Mouse (Mus musculus) liver, embryonic 11.5 days (tissue): ENCODE data around the gene Rabgap1. TPM values are rescaled to one million over a fixed set of nuclear protein-coding genes. Genes with fewer than 3 reads are reported as not detected.
"Not testable (repeated sequence)": the region's sequence is repeated elsewhere in the genome, so short reads cannot be mapped to it uniquely, and the experiment has no call there.

Experiments
- ATAC-seq: fragments of 200-750 bp; cut with Nextera tagmentation; replicated peaks from 2 replicates; pipeline ENCODE4 v1.8.0; 2017; ENCODE audit warnings: moderate number of reproducible peaks, mild to moderate bottlenecking, moderate TSS enrichment, moderate library complexity; ENCODE audit not compliant: low FRiP score
- DNase-seq: peaks from one replicate; pipeline ENCODE4 v3.0.0-alpha.2; 2017; ENCODE audit warnings: low spot score
- H3K27ac ChIP-seq: fragments of 300-500 bp; sonication (generic); 2 replicates; pipeline ENCODE4 v1.5.1; 2014; ENCODE audit warnings: mild to moderate bottlenecking, low read depth, low read length, control low read depth
- H3K27me3 ChIP-seq: fragments of 300-500 bp; sonication (generic); replicated peaks from 2 replicates; pipeline ENCODE4 v1.6.1; 2014; ENCODE audit warnings: low read length, mixed read lengths; ENCODE audit not compliant: control insufficient read depth, insufficient read depth
- H3K36me3 ChIP-seq: fragments of 300-500 bp; sonication (generic); 2 replicates; pipeline ENCODE4 v1.6.1; 2014; ENCODE audit warnings: mild to moderate bottlenecking, low read length, moderate library complexity, mixed read lengths; ENCODE audit not compliant: control insufficient read depth, insufficient read depth
- H3K4me1 ChIP-seq: fragments of 300-500 bp; sonication (generic); replicated peaks from 2 replicates; pipeline ENCODE4 v1.6.1; 2014; ENCODE audit warnings: low read length, mixed read lengths; ENCODE audit not compliant: control insufficient read depth, insufficient read depth
- H3K4me2 ChIP-seq: fragments of 300-500 bp; sonication (generic); 2 replicates; pipeline ENCODE4 v1.6.1; 2014; ENCODE audit warnings: mild to moderate bottlenecking, control low read depth, moderate library complexity
- H3K4me3 ChIP-seq: fragments of 300-500 bp; sonication (generic); 2 replicates; pipeline ENCODE4 v1.5.1; 2014; ENCODE audit warnings: low read depth, low read length, control low read depth
- H3K9ac ChIP-seq: fragments of 300-500 bp; sonication (generic); 2 replicates; pipeline ENCODE4 v1.6.1; 2014; ENCODE audit warnings: low read depth, low read length, control low read depth
- H3K9me3 ChIP-seq: fragments of 300-500 bp; sonication (generic); 2 replicates; pipeline ENCODE4 v1.6.1; 2016; ENCODE audit warnings: low read length, inconsistent platforms, mixed read lengths; ENCODE audit not compliant: control insufficient read depth
- WGBS: fragments of 180-500 bp; shearing (Covaris S2); extraction: QIAGEN DNeasy Blood & Tissue Kit; methylation state at CpG from one replicate; pipeline ENCODE4 v1.1.7; 2014; 5-methylcytosine and 5-hydroxymethylcytosine counted together
- polyA plus RNA-seq: library from polyadenylated mRNA; unstranded; fragments of >200 nt; fragmentation: Nextera tagmentation; extraction: Ambion mirVana; gene quantifications from 2 replicates; pipeline ENCODE4 v1.2.1, GENCODE M21; 2014

Gene Rabgap1
- polyA plus RNA-seq, 1 experiment from 2014 or later, result 20.4 TPM

- peaks cover 14% of the 10 kb centered on the region; the same call in 1 of the 2 replicates for H3K36me3 ChIP-seq
- no peak overlapping the region for H3K9ac ChIP-seq
- DNase-seq (no peak), ATAC-seq (no peak)
- H3K9me3 ChIP-seq, result no peaks in the 10 kb centered on the region
- no peaks in the 10 kb centered on the region for H3K27me3 ChIP-seq
- H3K4me1 ChIP-seq, result no peaks in the 10 kb centered on the region
- no peak overlapping the region for H3K27ac ChIP-seq
- no peak overlapping the region for H3K4me2 ChIP-seq
- no peak overlapping the region for H3K4me3 ChIP-seq
- 92% methylated on average over 2 of the region's 2 CpGs for WGBS
These were observed 45.9 kb downstream of the Rabgap1 start for GRCm38 (mm10) chr2:37488956-37489355.

GRCm38 (mm10) chr2:37497321-37497720, 54.2 kb downstream of the Rabgap1 start:
- Histone ChIP-seq H3K36me3 (no peaks in the 10 kb centered on the region), H3K27me3 (no peaks in the 10 kb centered on the region), H3K27ac (no peak overlapping the region), H3K4me3 (no peak overlapping the region), H3K4me2 (no peak overlapping the region), H3K9ac (no peak overlapping the region), H3K4me1 (no peaks in the 10 kb centered on the region), H3K9me3 (no peaks in the 10 kb centered on the region)
- ATAC-seq (no peak), DNase-seq (no peak)
- 87% methylated on average over 4 of the region's 4 CpGs for WGBS

- 91% methylated on average over 2 of the region's 2 CpGs for WGBS
- H3K27me3 ChIP-seq, H3K4me2 ChIP-seq, H3K4me1 ChIP-seq, ATAC-seq, H3K9ac ChIP-seq, DNase-seq, H3K9me3 ChIP-seq, H3K36me3 ChIP-seq, H3K27ac ChIP-seq, H3K4me3 ChIP-seq: not testable (repeated sequence)
These were observed 62.8 kb downstream of the Rabgap1 start for GRCm38 (mm10) chr2:37505856-37506255.

GRCm38 (mm10) chr2:37511134-37511901, 68.2 kb downstream of the Rabgap1 start:
- Histone ChIP-seq H3K4me2 (no peak overlapping the region), H3K27me3 (no peaks in the 10 kb centered on the region), H3K36me3 (peaks cover 2% of the 10 kb centered on the region; the same call in 1 of the 2 replicates), H3K9ac (no peak overlapping the region), H3K4me3 (no peak overlapping the region), H3K4me1 (no peaks in the 10 kb centered on the region), H3K27ac (no peak overlapping the region), H3K9me3 (no peaks in the 10 kb centered on the region)
- DNase-seq (no peak), ATAC-seq (no peak)
- WGBS, result 87% methylated on average over 4 of the region's 4 CpGs

GRCm38 (mm10) chr2:37516030-37516710, 73.1 kb downstream of the Rabgap1 start, which contains the start of gene Gpr21:
Gpr21 (plus strand) TSS chr2:37516332.
- no peaks in the 10 kb centered on the region for H3K27me3 ChIP-seq
- no peaks in the 10 kb centered on the region for H3K4me1 ChIP-seq
- no peaks in the 10 kb centered on the region for H3K9me3 ChIP-seq
- H3K36me3 ChIP-seq, result peaks cover 6% of the 10 kb centered on the region
- peak within 1 kb of the TSS; percentile 9; the same call in 1 of the 2 replicates for H3K4me2 ChIP-seq
- no peak for DNase-seq
- WGBS, result 38% methylated on average over 11 of the region's 11 CpGs
- H3K27ac ChIP-seq, result no peak within 1 kb of the TSS
- no peak within 1 kb of the TSS for H3K9ac ChIP-seq
- ATAC-seq, result no peak
- no peak within 1 kb of the TSS for H3K4me3 ChIP-seq

GRCm38 (mm10) chr2:37516922-37517462, 73.9 kb downstream of the Rabgap1 start:
- 58% methylated on average over 4 of the region's 4 CpGs for WGBS
- H3K9ac ChIP-seq, result no peak overlapping the region
- peaks cover 6% of the 10 kb centered on the region for H3K36me3 ChIP-seq
- H3K27ac ChIP-seq, result no peak overlapping the region
- no peak for DNase-seq
- H3K4me1 ChIP-seq, result no peaks in the 10 kb centered on the region
- no peak for ATAC-seq
- no peak overlapping the region for H3K4me2 ChIP-seq
- H3K27me3 ChIP-seq, result no peaks in the 10 kb centered on the region
- no peaks in the 10 kb centered on the region for H3K9me3 ChIP-seq
- no peak overlapping the region for H3K4me3 ChIP-seq

- ATAC-seq (no peak), DNase-seq (no peak)
- 91% methylated on average over 4 of the region's 4 CpGs for WGBS
- Histone ChIP-seq H3K9me3 (no peaks in the 10 kb centered on the region), H3K27ac (no peak overlapping the region), H3K36me3 (peaks cover 6% of the 10 kb centered on the region), H3K9ac (no peak overlapping the region), H3K4me2 (no peak overlapping the region), H3K4me1 (no peaks in the 10 kb centered on the region), H3K4me3 (no peak overlapping the region), H3K27me3 (no peaks in the 10 kb centered on the region)
These were observed 75.6 kb downstream of the Rabgap1 start for GRCm38 (mm10) chr2:37518561-37519285.

- H3K27me3 ChIP-seq, result no peaks in the 10 kb centered on the region
- H3K27ac ChIP-seq, result no peak overlapping the region
- no peaks in the 10 kb centered on the region for H3K4me1 ChIP-seq
- ATAC-seq, result no peak
- no peak overlapping the region for H3K9ac ChIP-seq
- 82% methylated on average over 1 of the region's 1 CpGs for WGBS
- peaks cover 6% of the 10 kb centered on the region for H3K36me3 ChIP-seq
- no peak overlapping the region for H3K4me3 ChIP-seq
- H3K9me3 ChIP-seq, result no peaks in the 10 kb centered on the region
- no peak overlapping the region for H3K4me2 ChIP-seq
- no peak for DNase-seq
These were observed 76.2 kb downstream of the Rabgap1 start for GRCm38 (mm10) chr2:37519286-37519640.
